Mouse (Mus musculus) CH12F3 (cell line): ENCODE results near the gene Pip4k2b.

Experiments used
- in situ Hi-C: fragments of 300-500 bp; cut with MboI; formaldehyde crosslinking; loops from 2 replicates; pipeline ENCODE4 v1.14.3; 2020; ENCODE audit warnings: low sequenced_read_pairs

The Pip4k2b gene

GRCm38 (mm10) chr11:97670234-97671176, 74.0 kb downstream of the Pip4k2b start:
- in situ Hi-C loops: no loop called here

- in situ Hi-C loops: no loop called here
Observed at GRCm38 (mm10) chr11:97669829-97670228, 74.7 kb downstream of the Pip4k2b start.

- in situ Hi-C loops: no loop called here
Observed at GRCm38 (mm10) chr11:97669268-97669667, 75.2 kb downstream of the Pip4k2b start.

GRCm38 (mm10) chr11:97668160-97668559, 76.3 kb downstream of the Pip4k2b start:
- in situ Hi-C loops: no loop called here

GRCm38 (mm10) chr11:97666794-97667193, 77.7 kb downstream of the Pip4k2b start:
- in situ Hi-C loops: no loop called here

- in situ Hi-C loops: no loop called here
Observed at GRCm38 (mm10) chr11:97666221-97666620, 78.3 kb downstream of the Pip4k2b start.

- in situ Hi-C loops: no loop called here
Observed at GRCm38 (mm10) chr11:97665431-97665830, 79.1 kb downstream of the Pip4k2b start.
